Mouse (Mus musculus) liver, postnatal 0 days (tissue): ENCODE results near the gene Lats2.

ENCODE experiments used
- CTCF ChIP-seq: sonication (generic); IDR thresholded peaks from 2 replicates; pipeline ENCODE4 v1.5.1; 2016; ENCODE audit warnings: antibody characterized with exemption, low read depth
- EP300 ChIP-seq: IDR thresholded peaks from 2 replicates; pipeline ENCODE4 v1.6.1; 2016; ENCODE audit warnings: antibody characterized with exemption, low read depth, mild to moderate bottlenecking

DNA sequence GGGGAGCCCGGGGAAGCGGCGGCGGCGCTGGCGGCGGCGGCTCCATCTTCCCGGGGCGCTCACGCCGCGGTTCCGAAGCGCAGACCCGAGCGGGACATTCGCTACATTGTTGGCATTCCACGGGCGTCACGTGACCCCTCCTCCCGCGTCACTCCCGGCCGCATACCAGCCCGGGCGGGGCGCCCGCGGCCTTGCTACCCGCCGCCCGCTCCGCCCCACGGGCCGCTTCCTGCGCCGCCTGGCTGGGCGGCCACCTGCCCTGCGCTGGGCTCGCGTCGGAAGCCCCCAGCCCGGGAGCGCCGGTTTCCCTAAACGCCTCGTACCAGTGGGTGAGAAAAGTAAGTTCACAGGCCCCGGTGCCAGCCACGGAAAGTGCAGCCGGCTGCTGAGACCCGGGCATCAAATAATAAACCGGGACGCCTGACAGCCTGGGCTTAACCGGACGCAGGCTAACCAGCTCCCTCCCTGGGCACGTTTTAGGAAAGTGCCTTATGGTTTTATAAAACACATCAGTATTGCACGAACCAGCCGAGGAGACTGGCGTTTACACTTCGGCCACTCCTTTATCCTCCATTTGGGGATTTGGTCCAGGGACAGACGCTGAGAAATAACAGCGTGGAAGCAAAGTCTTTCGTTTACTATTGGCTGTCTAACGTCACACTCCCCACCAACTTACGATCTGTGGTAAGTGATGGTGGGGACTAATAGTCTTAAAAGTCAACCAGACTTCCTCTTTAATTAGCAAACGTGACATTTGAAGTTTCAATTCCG lies 12.0 kb downstream of the Lats2 start, which contains the start of gene Gm49361:
- TF ChIP-seq CTCF (no peak), EP300 (no peak)
